ENCODE assay signal across 10 mouse cellular contexts in genomic region chr5:149016261-149016660, GRCm38 (mm10). TPM values are rescaled to one million over a fixed set of nuclear protein-coding genes. Genes with fewer than 3 reads are reported as not detected.
DNase-seq lines count a peak whose midpoint lies in the region; ATAC-seq and TF ChIP-seq lines count a peak whose summit lies in the region.
"Had no signal": no experiment of that assay in that cellular context is flagged by ENCODE, and none has a peak within 500 bp of the region (broad histone marks: within the 10 kb centered on the region; RNA-seq: fewer than 3 reads in every experiment).

No protein-coding gene starts in this region.

- no peaks in the 10 kb centered on the region for H3K9me3 ChIP-seq in kidney, postnatal 0 days (replicated peaks; ENCODE audit: low read length)
- no peaks in the 10 kb centered on the region for H3K9me3 ChIP-seq in embryonic facial prominence, embryonic 14.5 days (ENCODE audit: control insufficient read depth, low read length)
- no peaks in the 10 kb centered on the region for H3K9me3 ChIP-seq in intestine, postnatal 0 days (ENCODE audit: control insufficient read depth)

- no peak for DNase-seq in kidney, postnatal 0 days (ENCODE audit: low spot score)
- no peak for DNase-seq in kidney, postnatal 4 days
- no peak for DNase-seq in embryonic facial prominence, embryonic 14.5 days (ENCODE audit: low spot score)
- DNase-seq in naive thymus-derived CD4-positive, alpha-beta T cell, adult 2 months (ENCODE audit: low read depth) = peak; percentile 63
- no peak for DNase-seq in cerebellum, postnatal 36 days
- DNase-seq in adrenal gland, postnatal 10 days = no peak
- no peak for DNase-seq in ovary, postnatal 10 days (ENCODE audit: low spot score)
- DNase-seq: cerebellum, adult 11 months had no signal

- peak overlapping the region; percentile 96 for H3K4me2 ChIP-seq in kidney, postnatal 0 days (ENCODE audit: low read length)
- peak overlapping the region; percentile 93 for H3K4me2 ChIP-seq in embryonic facial prominence, embryonic 14.5 days (ENCODE audit: low read depth, low read length)
- peak overlapping the region; percentile 90 for H3K4me2 ChIP-seq in intestine, postnatal 0 days (replicated peaks; ENCODE audit: low read depth)

- peak overlapping the region; percentile 55; the same call in 1 of the 2 replicates for H3K4me3 ChIP-seq in kidney, postnatal 0 days (replicated peaks; ENCODE audit: low read depth, low read length)
- H3K4me3 ChIP-seq in embryonic facial prominence, embryonic 14.5 days (ENCODE audit: low read depth, low read length) = peak overlapping the region; percentile 61
- no peak overlapping the region for H3K4me3 ChIP-seq in intestine, postnatal 0 days (ENCODE audit: low read depth, low read length)

- H3K27ac ChIP-seq in kidney, postnatal 0 days = no peak overlapping the region
- H3K27ac ChIP-seq in embryonic facial prominence, embryonic 14.5 days (replicated peaks; ENCODE audit: low read depth, low read length) = no peak overlapping the region
- no peak overlapping the region for H3K27ac ChIP-seq in intestine, postnatal 0 days (ENCODE audit: low read depth, low read length)
- H3K27ac ChIP-seq: macrophage had no signal

- H3K36me3 ChIP-seq in kidney, postnatal 0 days (ENCODE audit: insufficient read depth, low read length) = no peaks in the 10 kb centered on the region
- no peaks in the 10 kb centered on the region for H3K36me3 ChIP-seq in embryonic facial prominence, embryonic 14.5 days (ENCODE audit: control insufficient read depth, insufficient read depth, low read length)
- H3K36me3 ChIP-seq in intestine, postnatal 0 days (ENCODE audit: control insufficient read depth, insufficient read depth) = no peaks in the 10 kb centered on the region

- ATAC-seq in kidney, postnatal 0 days (replicated peaks; ENCODE audit: low FRiP score, low read depth) = no peak
- ATAC-seq in embryonic facial prominence, embryonic 14.5 days (ENCODE audit: low read depth) = no peak
- ATAC-seq in intestine, postnatal 0 days = no peak

- no peak for TF ChIP-seq CTCF in kidney, postnatal 0 days (IDR thresholded peaks at IDR 0.05; ENCODE audit: low read depth)
- no peak for TF ChIP-seq CTCF in intestine, postnatal 0 days (IDR thresholded peaks at IDR 0.05; ENCODE audit: low read depth)

- no peaks in the 10 kb centered on the region for H3K27me3 ChIP-seq in kidney, postnatal 0 days (ENCODE audit: insufficient read depth, low read length)
- H3K27me3 ChIP-seq in embryonic facial prominence, embryonic 14.5 days (replicated peaks; ENCODE audit: control insufficient read depth, insufficient read depth, low read length) = no peaks in the 10 kb centered on the region
- no peaks in the 10 kb centered on the region for H3K27me3 ChIP-seq in intestine, postnatal 0 days (replicated peaks; ENCODE audit: control insufficient read depth, insufficient read depth, low read length)

- no peak overlapping the region for H3K9ac ChIP-seq in kidney, postnatal 0 days (ENCODE audit: low read depth, low read length)
- peak overlapping the region; percentile 78; the same call in 1 of the 2 replicates for H3K9ac ChIP-seq in embryonic facial prominence, embryonic 14.5 days (ENCODE audit: low read depth, low read length)
- no peak overlapping the region for H3K9ac ChIP-seq in intestine, postnatal 0 days (ENCODE audit: low read depth, low read length)

- H3K4me1 ChIP-seq in kidney, postnatal 0 days (replicated peaks; ENCODE audit: insufficient read depth, low read length) = peaks cover 3% of the 10 kb centered on the region; the same call in 1 of the 2 replicates
- H3K4me1 ChIP-seq in embryonic facial prominence, embryonic 14.5 days (ENCODE audit: control insufficient read depth, insufficient read depth, low read length) = peaks cover 16% of the 10 kb centered on the region
- no peaks in the 10 kb centered on the region for H3K4me1 ChIP-seq in intestine, postnatal 0 days (replicated peaks; ENCODE audit: control insufficient read depth, insufficient read depth, low read length)

- WGBS in kidney, postnatal 0 days = 63% methylated on average over 5 of the region's 5 CpGs
- WGBS in embryonic facial prominence, embryonic 14.5 days = 61% methylated on average over 5 of the region's 5 CpGs
- WGBS in intestine, postnatal 0 days = 76% methylated on average over 5 of the region's 5 CpGs

RNA-seq across cellular contexts. Expression of gene Gm42791, which starts 21.3 kb away (rescaled TPM):
- 0.22 TPM in 1 of 2 replicates, not detected in the other for polyA plus RNA-seq in kidney, postnatal 0 days (2015; fragmentation: Nextera tagmentation; extraction: Ambion mirVana)
- 2.2 TPM in 1 of 2 replicates, not detected in the other for polyA plus RNA-seq in embryonic facial prominence, embryonic 14.5 days (2014; fragmentation: Nextera tagmentation; extraction: Ambion mirVana)
- polyA plus RNA-seq in intestine, postnatal 0 days (2015; fragmentation: Nextera tagmentation; extraction: Ambion mirVana) = not detected in 2 replicates
- 1 to 10 TPM; 3.6 to 4.7 TPM for total RNA-seq in adrenal gland, postnatal 10 days (2021)
